Mouse (Mus musculus): Measurements from ENCODE around the gene Fam210b.

DNA sequence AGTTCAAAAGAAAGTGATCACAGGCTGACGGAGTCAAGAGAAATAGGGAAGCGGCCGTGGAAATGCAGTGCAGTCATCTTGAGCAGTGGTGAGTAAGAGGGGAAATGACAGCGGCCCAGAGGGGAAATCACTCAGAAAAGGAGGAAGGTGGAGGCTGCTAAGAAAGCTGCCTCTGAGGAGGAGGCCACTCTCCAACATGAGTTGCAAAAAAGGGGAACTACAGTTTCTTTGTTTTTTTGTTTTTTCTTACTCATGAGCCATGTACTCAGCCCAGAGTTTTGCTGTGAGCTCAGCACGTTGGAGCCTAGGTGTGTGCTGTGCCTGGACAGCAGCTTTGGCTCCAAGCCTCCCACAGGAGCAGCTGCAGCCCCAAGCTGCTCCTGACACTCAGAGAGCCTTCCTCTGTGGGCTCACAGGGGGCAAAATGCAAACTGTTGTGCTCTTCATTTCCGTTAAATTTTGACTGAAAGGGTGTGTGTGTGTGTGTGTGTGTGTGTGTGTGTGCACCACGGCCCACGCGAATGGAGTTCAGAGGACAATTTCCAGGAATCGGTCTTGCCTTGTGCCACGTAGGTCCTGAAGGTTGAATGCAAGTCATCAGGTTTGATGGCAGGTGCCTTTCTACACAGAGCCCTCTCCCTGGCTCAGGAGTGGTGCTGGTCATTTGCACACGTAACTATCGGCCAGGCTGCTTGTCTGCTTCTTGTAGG lies 55.9 kb downstream of the Fam210b start:
- TF ChIP-seq CTCF (IDR thresholded peaks at IDR 0.05; ENCODE audit: low read depth, low read length) (no peak), GATA1 (IDR thresholded peaks at IDR 0.05; ENCODE audit: borderline replicate concordance, low read length) (no peak), POLR2AphosphoS5 (IDR thresholded peaks at IDR 0.05; ENCODE audit: insufficient replicate concordance, low read depth, low read length) (no peak)
